Mouse (Mus musculus) mouse embryonic stem cell (cell line): ENCODE data around the gene Sf3a2.

Source experiments
- in situ Hi-C, 2 experiments: fragments of 300-500 bp; cut with MboI; formaldehyde crosslinking; loops; 1 replicate in 1 of 2; 3 replicates in 1 of 2; pipeline ENCODE4 v1.14.3; 2019 to 2020; ENCODE audit warnings: low sequenced_read_pairs in 2 of 2, low pct_unique_long_range_greater_than_20kb in 1 of 2, mixed read lengths in 1 of 2; ENCODE audit not compliant: unreplicated experiment in 1 of 2

Sf3a2 gene

GRCm38 (mm10) chr10:80798150-80799006 is at the start of gene Sf3a2, which contains the start of gene Plekhj1:
TSS of gene Sf3a2 (plus strand) at chr10:80798198.
TSS of gene Plekhj1 (minus strand) at chr10:80798626.
- in situ Hi-C loops, result no loop called here

DNA sequence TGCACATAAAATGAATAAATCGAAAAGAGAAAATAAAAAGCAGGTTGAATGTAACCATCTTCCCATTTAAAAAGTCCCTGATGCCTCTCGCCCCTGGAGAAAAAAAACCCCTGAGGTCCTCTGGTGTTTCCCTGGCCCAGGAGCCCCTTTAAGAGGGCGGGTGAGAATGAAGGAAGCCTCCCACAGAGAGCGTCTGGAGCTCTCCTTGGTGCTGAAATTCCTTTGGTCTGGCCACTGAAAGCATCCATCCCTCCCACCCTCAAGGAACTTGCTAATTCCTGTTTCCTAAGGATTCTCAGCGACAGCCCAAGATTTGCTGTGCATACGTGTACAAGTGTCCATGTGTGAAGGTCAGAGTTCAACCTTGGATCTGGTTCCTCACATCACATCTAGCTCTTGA is 49.4 kb upstream of the Sf3a2 start:
- in situ Hi-C loops, result loop anchor here (5.0 to 10.0 kb wide), 4 partner anchors 59 to 246 kb away; partner anchors contain the start of genes Amh (in 1 of the 2) and Tmprss9 (in 1 of the 2)

GRCm38 (mm10) chr10:80751188-80751832 is 46.7 kb upstream of the Sf3a2 start:
- in situ Hi-C loops, result loop anchor here in 1 of 2 experiments (5.0 kb wide), 1 partner anchor 126 kb away; no protein-coding TSS in a partner anchor

GRCm38 (mm10) chr10:80752079-80752625 is 45.8 kb upstream of the Sf3a2 start:
- in situ Hi-C loops, result loop anchor here in 1 of 2 experiments (5.0 kb wide), 1 partner anchor 125 kb away; no protein-coding TSS in a partner anchor

DNA sequence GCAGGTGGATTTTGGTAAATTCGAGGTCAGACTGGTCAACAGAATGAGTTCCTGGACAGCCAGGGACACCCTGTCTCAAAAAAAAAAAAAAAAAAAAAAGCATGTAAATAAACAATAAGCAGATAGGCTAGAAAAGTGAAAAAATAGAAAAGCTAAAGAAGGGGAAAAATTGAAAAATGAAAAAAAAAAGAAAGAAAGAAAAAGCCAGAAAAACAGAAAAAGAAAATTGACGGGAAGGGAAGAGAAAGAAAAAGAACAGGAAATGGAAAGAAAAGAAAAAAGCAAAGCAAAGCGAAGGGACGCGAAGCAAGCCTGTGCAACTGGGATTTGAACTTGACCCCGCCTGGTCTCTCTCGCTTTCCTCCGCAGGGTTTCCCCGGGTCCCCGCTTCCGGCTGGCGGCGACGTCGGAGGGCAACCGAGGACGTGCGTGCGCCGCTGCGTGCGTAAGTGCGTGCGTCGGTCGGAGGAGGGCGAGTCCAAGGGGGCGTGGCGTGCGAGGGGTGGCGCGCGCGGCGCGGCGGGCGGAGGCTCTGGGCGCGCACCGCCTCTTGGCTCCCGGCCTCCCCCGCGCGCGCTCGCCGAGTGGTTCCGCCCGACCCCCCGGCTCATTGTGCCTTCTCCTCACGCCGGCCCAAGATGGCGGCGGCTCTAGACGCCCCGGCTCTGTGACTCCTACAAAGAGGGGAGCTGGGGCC is 43.3 kb upstream of the Sf3a2 start, which contains the start of gene Dot1l:
Gene Dot1l (plus strand): TSS at position 613 of the 697 bp plus-strand sequence.
- in situ Hi-C loops, result loop anchor here in 1 of 2 experiments (5.0 kb wide), 1 partner anchor 123 kb away; no protein-coding TSS in a partner anchor

GRCm38 (mm10) chr10:80755291-80756015 is 42.5 kb upstream of the Sf3a2 start:
- in situ Hi-C loops, result no loop called here

GRCm38 (mm10) chr10:80756099-80756498 is 41.9 kb upstream of the Sf3a2 start:
- in situ Hi-C loops, result no loop called here

DNA sequence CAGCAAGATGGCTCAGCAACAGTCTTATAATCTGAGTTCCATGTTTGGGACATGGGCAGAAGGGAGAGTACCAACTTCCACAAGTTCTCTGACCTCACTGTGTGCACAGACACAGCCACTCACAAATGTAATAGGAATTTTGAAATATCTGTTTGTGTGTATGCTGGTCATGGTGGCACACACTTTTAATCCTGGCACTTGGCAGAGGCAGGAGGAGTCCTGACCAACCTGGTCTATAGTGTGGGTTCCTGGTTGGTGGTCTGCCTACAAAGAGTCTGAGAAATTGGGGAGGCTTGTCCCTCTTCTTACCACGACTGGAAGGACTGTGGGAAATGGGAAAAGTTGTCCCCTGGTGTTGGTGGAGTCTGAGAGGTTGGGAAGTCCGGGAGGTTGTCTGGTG is 41.5 kb upstream of the Sf3a2 start:
- in situ Hi-C loops, result no loop called here

DNA sequence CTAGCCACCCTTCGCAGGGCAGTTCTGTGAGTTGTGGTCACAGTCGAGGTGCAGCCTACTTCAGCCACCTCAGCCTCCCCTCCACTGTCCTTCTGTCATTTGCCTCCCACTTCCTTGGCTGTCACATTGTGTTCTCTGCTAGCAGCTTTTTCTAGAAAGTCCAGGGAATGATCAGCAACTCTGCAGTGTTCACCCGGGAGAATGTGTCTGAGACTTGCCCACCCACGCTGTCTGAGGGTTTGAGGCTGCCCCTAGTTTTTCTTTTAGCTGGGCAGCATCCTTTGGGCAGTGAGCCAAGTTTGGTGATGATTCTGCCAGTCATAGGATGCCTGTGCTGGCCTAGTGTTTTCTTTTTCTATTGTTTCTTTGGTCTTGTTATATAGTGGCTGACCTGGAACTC is 41.0 kb upstream of the Sf3a2 start:
- in situ Hi-C loops, result no loop called here

DNA sequence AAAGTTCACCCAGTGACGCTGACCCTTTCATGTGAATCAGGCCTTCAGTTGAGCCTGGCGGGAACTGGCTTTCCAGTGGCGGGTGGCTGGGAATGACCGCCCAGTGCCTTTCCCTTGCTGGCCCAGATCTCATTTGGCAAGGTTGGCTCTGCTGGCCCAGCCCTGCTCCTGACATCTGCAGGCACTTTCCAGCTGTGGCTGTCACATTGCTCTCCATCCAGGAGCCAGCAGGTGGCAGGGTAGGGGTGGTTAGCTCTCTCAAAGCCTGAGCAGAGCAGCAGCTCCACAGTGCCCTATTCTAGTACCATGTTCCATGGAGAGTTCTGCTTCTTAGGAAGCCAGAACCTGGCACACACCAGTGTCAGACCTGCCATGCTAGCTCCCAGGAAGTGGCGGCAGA is 40.3 kb upstream of the Sf3a2 start:
- in situ Hi-C loops, result no loop called here

DNA sequence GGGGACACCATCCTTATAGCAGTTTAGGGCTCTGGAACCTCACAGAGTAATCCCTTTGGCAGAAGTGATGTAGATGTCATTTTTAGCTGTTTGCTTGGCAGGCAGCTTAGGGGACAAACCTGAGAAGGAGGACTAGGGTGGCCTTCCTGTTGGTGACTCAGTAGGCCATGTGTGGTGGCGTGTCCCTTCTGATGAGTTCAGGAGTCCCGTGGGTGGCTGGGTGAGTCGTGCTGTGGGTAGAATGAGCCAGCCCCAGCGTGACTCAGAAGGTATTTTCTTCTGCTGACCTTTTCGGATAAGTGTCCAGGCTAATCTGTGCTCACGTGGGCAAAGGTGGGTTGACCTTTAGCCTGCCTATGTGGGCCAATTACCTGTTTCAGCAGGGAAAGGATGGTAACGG is 39.3 kb upstream of the Sf3a2 start:
- in situ Hi-C loops, result no loop called here

- in situ Hi-C loops, result no loop called here
Observed at GRCm38 (mm10) chr10:80760596-80761524, 37.1 kb upstream of the Sf3a2 start.

DNA sequence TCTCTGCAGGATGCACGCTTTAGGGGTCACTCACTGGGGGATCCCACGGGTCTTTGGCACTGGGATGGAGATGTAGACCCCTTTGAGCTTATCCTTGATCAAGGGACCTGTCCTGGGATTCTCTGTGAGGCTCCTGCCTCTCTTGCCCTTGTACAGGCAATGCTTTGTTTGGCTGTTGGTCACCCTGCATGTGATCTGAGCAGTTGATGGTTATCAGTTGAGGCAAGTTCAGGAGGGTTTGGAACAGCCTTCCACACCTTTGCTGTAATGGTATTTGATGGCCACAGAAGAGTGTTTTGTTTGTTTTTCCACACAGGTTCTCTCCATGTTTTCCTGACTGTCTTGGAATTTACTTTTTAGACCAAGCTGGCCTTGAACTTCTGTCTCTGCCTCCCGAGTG is 36.2 kb upstream of the Sf3a2 start:
- in situ Hi-C loops, result no loop called here

DNA sequence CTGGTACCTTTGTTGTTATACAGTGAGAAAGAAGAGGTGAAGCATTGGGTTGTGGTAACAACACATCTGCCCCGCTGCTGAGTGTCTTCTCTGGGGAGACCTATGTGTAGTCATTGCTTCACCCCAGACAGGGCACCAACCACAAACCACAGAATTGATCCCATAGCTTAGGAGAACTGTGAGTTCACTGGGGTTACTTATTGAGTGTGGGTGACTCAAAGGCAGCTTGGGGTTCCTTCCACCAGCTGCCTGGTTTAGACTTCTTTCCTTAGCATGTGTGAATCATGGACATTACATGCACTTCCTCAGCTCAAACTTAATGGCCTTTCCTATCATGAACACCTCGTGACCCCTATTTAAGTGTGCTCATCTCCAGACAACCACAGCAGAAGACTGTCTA is 34.5 kb upstream of the Sf3a2 start:
- in situ Hi-C loops, result no loop called here

- in situ Hi-C loops, result no loop called here
Observed at GRCm38 (mm10) chr10:80765746-80766145, 32.3 kb upstream of the Sf3a2 start.

DNA sequence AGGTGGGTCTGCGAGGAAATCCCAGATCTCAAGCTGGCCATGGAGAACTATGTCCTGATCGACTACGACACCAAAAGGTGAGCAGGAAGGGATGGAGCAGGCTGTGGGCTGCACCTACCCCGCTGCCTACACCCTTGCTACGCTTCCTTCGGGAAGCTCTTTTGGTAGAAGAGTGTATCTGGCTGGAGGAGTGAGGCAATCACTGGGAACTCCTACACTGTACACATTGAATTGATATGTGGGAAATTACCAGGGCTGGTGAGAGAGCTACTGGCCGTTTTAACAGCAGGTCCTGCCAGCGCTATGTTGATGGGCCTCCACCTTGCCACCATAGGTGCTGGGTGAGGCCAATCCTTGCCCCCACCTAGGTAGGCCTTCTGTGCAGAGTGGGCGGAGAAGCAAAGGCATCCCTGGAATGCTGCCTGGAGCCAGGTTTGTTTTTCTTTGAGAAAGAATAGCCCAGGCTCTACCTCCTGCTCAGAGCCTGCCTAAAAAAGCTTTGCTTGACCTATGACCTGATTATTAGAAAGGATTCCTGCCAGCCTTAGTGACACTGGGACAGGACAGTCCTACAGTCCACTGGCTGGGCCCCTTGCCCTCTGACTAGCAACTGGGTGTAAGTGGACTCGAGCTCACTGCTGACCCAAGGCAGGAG is 31.7 kb upstream of the Sf3a2 start:
- in situ Hi-C loops, result no loop called here

DNA sequence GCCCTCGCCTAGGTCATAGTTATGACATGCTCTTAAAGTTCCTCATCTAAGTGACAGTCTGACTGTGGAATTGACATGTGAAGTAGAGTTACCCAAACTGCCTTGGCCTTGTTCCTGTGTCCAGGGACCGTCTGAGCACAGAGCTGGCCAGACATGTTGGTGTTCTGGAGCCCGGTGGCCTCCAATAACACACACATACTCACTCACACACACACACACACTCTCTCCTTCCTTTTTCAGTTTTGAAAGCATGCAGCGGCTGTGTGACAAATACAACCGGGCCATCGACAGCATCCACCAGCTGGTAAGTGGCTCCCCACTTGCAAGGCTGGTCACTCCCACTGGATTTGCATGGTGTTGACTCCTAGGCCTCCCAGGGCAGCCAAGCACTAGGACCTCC is 29.6 kb upstream of the Sf3a2 start:
- in situ Hi-C loops, result no loop called here
